8 mouse cellular contexts compared by ENCODE assay signal in the genomic region with DNA sequence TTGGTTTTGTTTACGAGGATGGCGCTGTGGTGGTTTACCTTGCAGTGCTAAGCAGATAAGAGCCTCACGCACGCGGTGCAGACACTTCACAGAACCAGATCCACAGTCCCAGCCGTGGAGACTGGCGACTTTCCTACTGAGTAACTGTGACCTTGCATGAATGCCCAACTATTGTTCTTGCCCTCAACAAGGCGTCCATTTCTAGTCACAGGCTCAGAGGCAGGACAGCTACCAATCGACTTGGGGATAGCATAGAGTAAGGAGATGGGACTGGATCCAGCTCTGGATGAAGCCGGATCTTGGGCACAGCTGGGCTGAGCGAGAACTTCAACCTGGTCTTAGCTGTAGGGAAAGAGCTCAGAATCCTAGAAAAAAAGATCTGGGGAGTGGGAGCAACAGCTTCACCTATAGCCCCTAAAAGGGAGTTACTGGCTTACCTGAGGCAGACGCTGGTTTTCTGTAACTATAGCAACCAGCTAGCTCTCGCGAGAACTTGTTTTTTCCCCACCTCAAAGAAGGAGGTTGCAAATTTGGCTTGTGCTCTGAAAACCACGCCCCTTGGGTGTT. TPM values are rescaled to one million over a fixed set of nuclear protein-coding genes. Genes with fewer than 3 reads are reported as not detected.
A peak's percentile ranks its signal among the peaks of the same experiment; 100 is the strongest.
DNase-seq lines count a peak whose midpoint lies in the region; ATAC-seq lines count a peak whose summit lies in the region.

Cfap70 (minus strand) TSS at position 462 of the 567 bp plus-strand sequence.

- peak; percentile 25 to 39 for DNase-seq in cerebellum, postnatal 36 days
- peak; percentile 24 to 67 for DNase-seq in frontal cortex, postnatal 36 days (ENCODE audit: low spot score in 2 of 2)
- peak; percentile 73 for DNase-seq in induced T-regulatory cell, adult 2 months (ENCODE audit: low read depth)
- peak; percentile 52 to 76 for DNase-seq in left cerebral cortex, postnatal 25 days (ENCODE audit: low spot score in 2 of 2)
- DNase-seq in skeletal muscle tissue, adult 2 months (ENCODE audit: low read depth, low spot score) = peak; percentile 55

- intact Hi-C loops in left cerebral cortex, postnatal 25 days (cut with DNase I) = no loop called here

- peak; percentile 36 for ATAC-seq in activated CD4-positive, CD25-positive, alpha-beta regulatory T cell, adult 4 months
- peak; percentile 77 for ATAC-seq in megakaryocyte-erythroid progenitor cell, adult 5-6 weeks (replicated peaks; ENCODE audit: low FRiP score, low TSS enrichment, poor library complexity, severe bottlenecking)
- no peak for ATAC-seq in monocyte, adult 5-6 weeks (replicated peaks; ENCODE audit: insufficient number of reproducible peaks, low FRiP score, low TSS enrichment, poor library complexity, severe bottlenecking)

RNA-seq across cellular contexts. Expression of gene Cfap70, which starts in this region (rescaled TPM):
- polyA plus RNA-seq in activated CD4-positive, CD25-positive, alpha-beta regulatory T cell, adult 4 months (2017; shearing (Covaris generic)) = not detected
- total RNA-seq in left cerebral cortex, postnatal 25 days (2021) = 1 to 10 TPM; 1.1 to 1.7 TPM
- total RNA-seq in megakaryocyte-erythroid progenitor cell, adult 5-6 weeks (2014; fragmentation: Nextera tagmentation) = not detected in 2 replicates
- not detected in 2 replicates for total RNA-seq in megakaryocyte-erythroid progenitor cell, adult 5-6 weeks (2017)
- not detected in 3 replicates for total RNA-seq in monocyte, adult 5-6 weeks (2017)

Comparison
In these comparisons a context has a peak if more than half of its experiments do, and no peak if none do; other contexts are left out.
1. Peak in ATAC-seq in activated CD4-positive, CD25-positive, alpha-beta regulatory T cell, adult 4 months; RNA of the gene not detected or under 1 TPM.
2. Peak in ATAC-seq in megakaryocyte-erythroid progenitor cell, adult 5-6 weeks; RNA of the gene not detected or under 1 TPM.